Mouse (Mus musculus) limb, embryonic 15.5 days (tissue): Measurements from ENCODE around the gene Kat6b. TPM values are rescaled to one million over a fixed set of nuclear protein-coding genes. Genes with fewer than 3 reads are reported as not detected.

Experiments used
- ATAC-seq: fragments of 200-750 bp; cut with Nextera tagmentation; 2 replicates; pipeline ENCODE4 v1.8.0; 2017; ENCODE audit warnings: low read depth, moderate TSS enrichment; ENCODE audit not compliant: insufficient number of reproducible peaks, low FRiP score, low TSS enrichment
- H3K27ac ChIP-seq: fragments of 300-500 bp; sonication (generic); 2 replicates; pipeline ENCODE4 v1.5.1; 2015; ENCODE audit warnings: moderate library complexity, mild to moderate bottlenecking, inconsistent platforms
- H3K27me3 ChIP-seq: fragments of 300-500 bp; sonication (generic); 2 replicates; pipeline ENCODE4 v1.6.1; 2015; ENCODE audit warnings: inconsistent platforms
- H3K36me3 ChIP-seq: fragments of 300-500 bp; sonication (generic); 2 replicates; pipeline ENCODE4 v1.6.1; 2015; ENCODE audit warnings: inconsistent platforms
- H3K4me1 ChIP-seq: fragments of 300-500 bp; sonication (generic); 2 replicates; pipeline ENCODE4 v1.6.1; 2015; ENCODE audit warnings: inconsistent platforms
- H3K4me2 ChIP-seq: fragments of 300-500 bp; sonication (generic); 2 replicates; pipeline ENCODE4 v1.6.1; 2015; ENCODE audit warnings: mild to moderate bottlenecking, inconsistent platforms
- H3K4me3 ChIP-seq: fragments of 300-500 bp; sonication (generic); 2 replicates; pipeline ENCODE4 v1.5.1; 2015; ENCODE audit warnings: mild to moderate bottlenecking, inconsistent platforms
- H3K9ac ChIP-seq: fragments of 300-500 bp; sonication (generic); 2 replicates; pipeline ENCODE4 v1.6.1; 2015; ENCODE audit warnings: inconsistent platforms
- H3K9me3 ChIP-seq: fragments of 300-500 bp; sonication (generic); 2 replicates; pipeline ENCODE4 v1.6.1; 2016; ENCODE audit warnings: inconsistent platforms
- WGBS: fragments of 180-500 bp; shearing (Covaris S2); methylation state at CpG from one replicate; pipeline ENCODE4 v1.1.7; 2015; 5-methylcytosine and 5-hydroxymethylcytosine counted together
- polyA plus RNA-seq: library from polyadenylated mRNA; unstranded; fragments of >200 nt; fragmentation: Nextera tagmentation; extraction: Ambion mirVana; gene quantifications from 2 replicates; pipeline ENCODE4 v1.2.1, GENCODE M21; 2015

Gene Kat6b
- polyA plus RNA-seq, 1 experiment from 2014 or later, result 22.9 TPM

- Histone ChIP-seq H3K4me3 (no peak overlapping the region), H3K9ac (no peak overlapping the region), H3K4me1 (peaks cover 40% of the 10 kb centered on the region), H3K36me3 (no peaks in the 10 kb centered on the region), H3K9me3 (no peaks in the 10 kb centered on the region), H3K27ac (no peak overlapping the region), H3K4me2 (no peak overlapping the region), H3K27me3 (no peaks in the 10 kb centered on the region)
- ATAC-seq, result no peak
- 30% methylated on average over 2 of the region's 2 CpGs for WGBS
These were observed 106.7 kb downstream of the Kat6b start for GRCm38 (mm10) chr14:21587931-21588330.

- WGBS, result 91% methylated on average over 7 of the region's 7 CpGs
- no peak overlapping the region for H3K4me3 ChIP-seq
- no peaks in the 10 kb centered on the region for H3K9me3 ChIP-seq
These were observed 108.4 kb downstream of the Kat6b start for GRCm38 (mm10) chr14:21589620-21590019.

GRCm38 (mm10) chr14:21590205-21590604 is 109.0 kb downstream of the Kat6b start:
- ATAC-seq, result no peak
- peaks cover 27% of the 10 kb centered on the region for H3K4me1 ChIP-seq
- no peak overlapping the region for H3K4me3 ChIP-seq
- H3K4me2 ChIP-seq, result no peak overlapping the region
- H3K9me3 ChIP-seq, result no peaks in the 10 kb centered on the region
- no peaks in the 10 kb centered on the region for H3K36me3 ChIP-seq
- WGBS, result 87% methylated on average over 4 of the region's 4 CpGs
- H3K9ac ChIP-seq, result no peak overlapping the region
- no peaks in the 10 kb centered on the region for H3K27me3 ChIP-seq
- H3K27ac ChIP-seq, result no peak overlapping the region

More at GRCm38 (mm10) chr14:21589620-21590019, 108.4 kb downstream of the Kat6b start:
- Histone ChIP-seq H3K27me3 (no peaks in the 10 kb centered on the region), H3K9ac (no peak overlapping the region), H3K27ac (no peak overlapping the region), H3K36me3 (no peaks in the 10 kb centered on the region), H3K4me2 (no peak overlapping the region), H3K4me1 (peaks cover 32% of the 10 kb centered on the region)
- no peak for ATAC-seq

GRCm38 (mm10) chr14:21592152-21592551 is 110.9 kb downstream of the Kat6b start:
- no peak overlapping the region for H3K9ac ChIP-seq
- peaks cover 7% of the 10 kb centered on the region; the same call in 1 of the 2 replicates for H3K4me1 ChIP-seq
- H3K36me3 ChIP-seq, result 0 out of 2 replicates have a peak, but pooled peaks cover 3% of the 10 kb centered on the region
- no peak overlapping the region for H3K27ac ChIP-seq
- WGBS, result 100% methylated on average over 1 of the region's 1 CpGs
- H3K9me3 ChIP-seq, result no peaks in the 10 kb centered on the region
- no peak overlapping the region for H3K4me3 ChIP-seq
- no peaks in the 10 kb centered on the region for H3K27me3 ChIP-seq
- ATAC-seq, result no peak
- no peak overlapping the region for H3K4me2 ChIP-seq

- H3K36me3 ChIP-seq, result 0 out of 2 replicates have a peak, but pooled peaks cover 3% of the 10 kb centered on the region
- H3K9ac ChIP-seq, result no peak overlapping the region
- H3K4me1 ChIP-seq, result peaks cover 2% of the 10 kb centered on the region; the same call in 1 of the 2 replicates
- peak; percentile 86 for ATAC-seq
- no peak overlapping the region for H3K4me3 ChIP-seq
- H3K27ac ChIP-seq, result peak overlapping the region; percentile 51
- 58% methylated on average over 8 of the region's 8 CpGs for WGBS
- H3K4me2 ChIP-seq, result no peak overlapping the region
- H3K27me3 ChIP-seq, result no peaks in the 10 kb centered on the region
- H3K9me3 ChIP-seq, result no peaks in the 10 kb centered on the region
These were observed 111.9 kb downstream of the Kat6b start for GRCm38 (mm10) chr14:21592985-21593750.

GRCm38 (mm10) chr14:21599446-21600173 is 118.4 kb downstream of the Kat6b start:
- Histone ChIP-seq H3K27ac (no peak overlapping the region), H3K4me1 (peaks cover 20% of the 10 kb centered on the region), H3K9ac (no peak overlapping the region), H3K36me3 (0 out of 2 replicates have a peak, but pooled peaks cover 3% of the 10 kb centered on the region), H3K4me2 (no peak overlapping the region), H3K27me3 (no peaks in the 10 kb centered on the region), H3K9me3 (no peaks in the 10 kb centered on the region), H3K4me3 (no peak overlapping the region)
- no peak for ATAC-seq
- 46% methylated on average over 9 of the region's 9 CpGs for WGBS

GRCm38 (mm10) chr14:21600174-21600566 is 118.9 kb downstream of the Kat6b start:
- Histone ChIP-seq H3K36me3 (0 out of 2 replicates have a peak, but pooled peaks cover 3% of the 10 kb centered on the region), H3K4me3 (no peak overlapping the region), H3K27me3 (no peaks in the 10 kb centered on the region), H3K4me2 (no peak overlapping the region), H3K9ac (no peak overlapping the region), H3K27ac (no peak overlapping the region), H3K9me3 (no peaks in the 10 kb centered on the region), H3K4me1 (peaks cover 20% of the 10 kb centered on the region)
- 62% methylated on average over 5 of the region's 5 CpGs for WGBS
- no peak for ATAC-seq

- ATAC-seq, result no peak
- peaks cover 20% of the 10 kb centered on the region for H3K4me1 ChIP-seq
- H3K4me2 ChIP-seq, result no peak overlapping the region
- no peak overlapping the region for H3K9ac ChIP-seq
- 83% methylated on average over 1 of the region's 1 CpGs for WGBS
- no peak overlapping the region for H3K4me3 ChIP-seq
- H3K9me3 ChIP-seq, result no peaks in the 10 kb centered on the region
- H3K36me3 ChIP-seq, result 0 out of 2 replicates have a peak, but pooled peaks cover 3% of the 10 kb centered on the region
- no peak overlapping the region for H3K27ac ChIP-seq
- no peaks in the 10 kb centered on the region for H3K27me3 ChIP-seq
These were observed 119.4 kb downstream of the Kat6b start for GRCm38 (mm10) chr14:21600628-21601027.

- Histone ChIP-seq H3K27me3 (no peaks in the 10 kb centered on the region), H3K4me3 (no peak overlapping the region), H3K36me3 (no peaks in the 10 kb centered on the region), H3K27ac (peak overlapping the region; percentile 63), H3K9ac (no peak overlapping the region), H3K4me2 (no peak overlapping the region), H3K4me1 (peaks cover 20% of the 10 kb centered on the region), H3K9me3 (no peaks in the 10 kb centered on the region)
- ATAC-seq, result no peak
- 44% methylated on average over 12 of the region's 12 CpGs for WGBS
These were observed 120.9 kb downstream of the Kat6b start for GRCm38 (mm10) chr14:21602166-21602565.

GRCm38 (mm10) chr14:21602937-21603336 is 121.7 kb downstream of the Kat6b start:
- Histone ChIP-seq H3K4me1 (peaks cover 23% of the 10 kb centered on the region), H3K27ac (no peak overlapping the region), H3K9ac (no peak overlapping the region), H3K36me3 (no peaks in the 10 kb centered on the region), H3K9me3 (no peaks in the 10 kb centered on the region), H3K4me3 (no peak overlapping the region), H3K27me3 (no peaks in the 10 kb centered on the region), H3K4me2 (no peak overlapping the region)
- 74% methylated on average over 4 of the region's 4 CpGs for WGBS
- ATAC-seq, result no peak

GRCm38 (mm10) chr14:21607686-21608085 is 126.5 kb downstream of the Kat6b start:
- WGBS, result 28% methylated on average over 4 of the region's 4 CpGs
- no peak for ATAC-seq

GRCm38 (mm10) chr14:21608886-21609285 is 127.7 kb downstream of the Kat6b start:
- WGBS, result 31% methylated on average over 4 of the region's 4 CpGs
- Histone ChIP-seq H3K4me3 (no peak overlapping the region), H3K4me2 (no peak overlapping the region), H3K27me3 (no peaks in the 10 kb centered on the region), H3K9me3 (no peaks in the 10 kb centered on the region), H3K36me3 (no peaks in the 10 kb centered on the region), H3K9ac (no peak overlapping the region), H3K27ac (no peak overlapping the region), H3K4me1 (peaks cover 12% of the 10 kb centered on the region; the same call in 1 of the 2 replicates)
- ATAC-seq, result no peak

More at GRCm38 (mm10) chr14:21607686-21608085, 126.5 kb downstream of the Kat6b start:
- H3K27ac ChIP-seq, result no peak overlapping the region
- H3K27me3 ChIP-seq, result no peaks in the 10 kb centered on the region
- H3K4me1 ChIP-seq, result peaks cover 7% of the 10 kb centered on the region; the same call in 1 of the 2 replicates
- H3K36me3 ChIP-seq, result no peaks in the 10 kb centered on the region
- H3K4me3 ChIP-seq, result no peak overlapping the region
- no peak overlapping the region for H3K9ac ChIP-seq
- no peaks in the 10 kb centered on the region for H3K9me3 ChIP-seq
- H3K4me2 ChIP-seq, result no peak overlapping the region
